Mouse (Mus musculus): ENCODE measurements around the gene Pex14.

- TF ChIP-seq POLR2A (IDR thresholded peaks at IDR 0.05; ENCODE audit: borderline replicate concordance, low read depth, low read length) (no peak), CTCF (IDR thresholded peaks at IDR 0.05; ENCODE audit: low read depth, low read length) (no peak)
Observed at GRCm38 (mm10) chr4:149136116-149136850, 36.6 kb upstream of the Pex14 start.
